Comparison of ENCODE assay signal across 17 mouse cellular contexts in genomic region chr3:34658966-34659535, GRCm38 (mm10). TPM values are rescaled to one million over a fixed set of nuclear protein-coding genes. Genes with fewer than 3 reads are reported as not detected.
A peak's percentile ranks its signal among the peaks of the same experiment; 100 is the strongest.
DNase-seq lines count a peak whose midpoint lies in the region; ATAC-seq and TF ChIP-seq lines count a peak whose summit lies in the region.
"Had no signal": no experiment of that assay in that cellular context is flagged by ENCODE, and none has a peak within 500 bp of the region (broad histone marks: within the 10 kb centered on the region; RNA-seq: fewer than 3 reads in every experiment).

No protein-coding gene starts in this region.

- H3K36me3 ChIP-seq in hindbrain, embryonic 12.5 days, result no peaks in the 10 kb centered on the region
- H3K36me3 ChIP-seq in midbrain, embryonic 15.5 days (replicated peaks), result no peaks in the 10 kb centered on the region
- no peaks in the 10 kb centered on the region for H3K36me3 ChIP-seq in stomach, postnatal 0 days (ENCODE audit: control insufficient read depth, insufficient read depth, low read length)
- no peaks in the 10 kb centered on the region for H3K36me3 ChIP-seq in embryonic facial prominence, embryonic 10.5 days (replicated peaks)
- H3K36me3 ChIP-seq: heart, embryonic 15.5 days; limb, embryonic 15.5 days; lung, embryonic 15.5 days; stomach, embryonic 15.5 days had no signal

- H3K4me3 ChIP-seq in layer of hippocampus, adult 2 months, result no peak overlapping the region
- peak overlapping the region; percentile 40; the same call in 1 of the 2 replicates for H3K4me3 ChIP-seq in hindbrain, embryonic 12.5 days
- H3K4me3 ChIP-seq in midbrain, embryonic 15.5 days, result 0 out of 2 replicates have a peak overlapping the region, but pooled peaks have one; percentile 35
- no peak overlapping the region for H3K4me3 ChIP-seq in stomach, postnatal 0 days (ENCODE audit: low read depth, low read length)
- H3K4me3 ChIP-seq in embryonic facial prominence, embryonic 10.5 days, result no peak overlapping the region
- H3K4me3 ChIP-seq: heart, embryonic 15.5 days; limb, embryonic 15.5 days; lung, embryonic 15.5 days; stomach, embryonic 15.5 days had no signal

- H3K27me3 ChIP-seq in hindbrain, embryonic 12.5 days, result peaks cover 36% of the 10 kb centered on the region
- H3K27me3 ChIP-seq in midbrain, embryonic 15.5 days (replicated peaks), result peaks cover 13% of the 10 kb centered on the region; the same call in 1 of the 2 replicates
- peaks cover 12% of the 10 kb centered on the region; the same call in 1 of the 2 replicates for H3K27me3 ChIP-seq in stomach, postnatal 0 days (ENCODE audit: control insufficient read depth, insufficient read depth, low read length)
- peaks cover 100% of the 10 kb centered on the region for H3K27me3 ChIP-seq in embryonic facial prominence, embryonic 10.5 days (replicated peaks; ENCODE audit: low read depth, poor library complexity, severe bottlenecking)

- 46% methylated on average over 8 of the region's 8 CpGs for WGBS in hindbrain, embryonic 12.5 days
- WGBS in midbrain, embryonic 15.5 days, result 41% methylated on average over 8 of the region's 8 CpGs
- WGBS in stomach, postnatal 0 days, result 53% methylated on average over 8 of the region's 8 CpGs
- WGBS in embryonic facial prominence, embryonic 10.5 days, result 54% methylated on average over 8 of the region's 8 CpGs

- peak overlapping the region; percentile 93 for H3K27ac ChIP-seq in layer of hippocampus, adult 2 months
- H3K27ac ChIP-seq in hindbrain, embryonic 12.5 days, result peak overlapping the region; percentile 75
- H3K27ac ChIP-seq in midbrain, embryonic 15.5 days, result peak overlapping the region; percentile 66; the same call in 1 of the 2 replicates
- 0 out of 2 replicates have a peak overlapping the region, but pooled peaks have one; percentile 30 for H3K27ac ChIP-seq in stomach, postnatal 0 days (replicated peaks)
- no peak overlapping the region for H3K27ac ChIP-seq in embryonic facial prominence, embryonic 10.5 days (replicated peaks)
- H3K27ac ChIP-seq: heart, embryonic 15.5 days; limb, embryonic 15.5 days; lung, embryonic 15.5 days; stomach, embryonic 15.5 days had no signal

- no peak for DNase-seq in layer of hippocampus, adult 2 months (ENCODE audit: low spot score in 2 of 2)
- DNase-seq in layer of hippocampus, postnatal 14 days (ENCODE audit: low spot score in 2 of 2), result no peak
- no peak for DNase-seq in stomach, postnatal 0 days (ENCODE audit: low spot score)
- no peak for DNase-seq in embryonic facial prominence, embryonic 10.5 days (ENCODE audit: low spot score)
- DNase-seq in urinary bladder, postnatal 14 days (ENCODE audit: low spot score), result no peak
- DNase-seq in kidney, adult 8-10 months, result no peak
- DNase-seq: adrenal gland, postnatal 36 days; kidney, postnatal 10 days; right cerebral cortex, postnatal 4 days had no signal

- H3K4me2 ChIP-seq in hindbrain, embryonic 12.5 days (replicated peaks), result peak overlapping the region; percentile 51
- peak overlapping the region; percentile 46 for H3K4me2 ChIP-seq in midbrain, embryonic 15.5 days
- H3K4me2 ChIP-seq in stomach, postnatal 0 days (replicated peaks; ENCODE audit: low read depth), result no peak overlapping the region
- H3K4me2 ChIP-seq: heart, embryonic 15.5 days; limb, embryonic 15.5 days; lung, embryonic 15.5 days; stomach, embryonic 15.5 days had no signal

- TF ChIP-seq EP300 in stomach, postnatal 0 days (optimal IDR thresholded peaks at IDR 0.05), result no peak

- peaks cover 57% of the 10 kb centered on the region for H3K4me1 ChIP-seq in hindbrain, embryonic 12.5 days
- H3K4me1 ChIP-seq in midbrain, embryonic 15.5 days, result peaks cover 23% of the 10 kb centered on the region
- H3K4me1 ChIP-seq in stomach, postnatal 0 days (replicated peaks; ENCODE audit: control insufficient read depth, insufficient read depth), result no peaks in the 10 kb centered on the region
- H3K4me1 ChIP-seq in embryonic facial prominence, embryonic 10.5 days, result peaks cover 62% of the 10 kb centered on the region

- H3K9ac ChIP-seq in hindbrain, embryonic 12.5 days, result peak overlapping the region; percentile 42
- H3K9ac ChIP-seq in midbrain, embryonic 15.5 days, result no peak overlapping the region
- H3K9ac ChIP-seq in stomach, postnatal 0 days (ENCODE audit: low read length), result no peak overlapping the region
- H3K9ac ChIP-seq: heart, embryonic 15.5 days; limb, embryonic 15.5 days; lung, embryonic 15.5 days; stomach, embryonic 15.5 days had no signal

- no peak for ATAC-seq in hindbrain, embryonic 12.5 days (ENCODE audit: low FRiP score)
- no peak for ATAC-seq in midbrain, embryonic 15.5 days (replicated peaks)
- ATAC-seq in stomach, postnatal 0 days (ENCODE audit: low FRiP score, low TSS enrichment), result no peak
- ATAC-seq: inflammation-experienced regulatory T-cells, adult 6 months had no signal

- TF ChIP-seq CTCF in layer of hippocampus, adult 2 months (conservative IDR thresholded peaks at IDR 0.05), result no peak
- no peak for TF ChIP-seq CTCF in stomach, postnatal 0 days (IDR thresholded peaks at IDR 0.05; ENCODE audit: low read depth)

- no peaks in the 10 kb centered on the region for H3K9me3 ChIP-seq in hindbrain, embryonic 12.5 days (replicated peaks)
- no peaks in the 10 kb centered on the region for H3K9me3 ChIP-seq in midbrain, embryonic 15.5 days
- no peaks in the 10 kb centered on the region for H3K9me3 ChIP-seq in stomach, postnatal 0 days (ENCODE audit: control insufficient read depth, low read length)
- H3K9me3 ChIP-seq in embryonic facial prominence, embryonic 10.5 days, result no peaks in the 10 kb centered on the region
- H3K9me3 ChIP-seq: heart, embryonic 15.5 days; limb, embryonic 15.5 days; lung, embryonic 15.5 days; stomach, embryonic 15.5 days had no signal

RNA-seq across cellular contexts. Expression of gene Sox2, which starts 8.8 kb away (rescaled TPM):
- 10 to 100 TPM; 41.1 to 45.9 TPM for total RNA-seq in layer of hippocampus, adult 2 months (2021)
- total RNA-seq in layer of hippocampus, postnatal 14 days (2021), result 10 to 100 TPM; 48.1 to 50.1 TPM
- 37.3 and 39.5 TPM in 2 replicates for polyA plus RNA-seq in hindbrain, embryonic 12.5 days (2016; fragmentation: Nextera tagmentation; extraction: Ambion mirVana)
- 20.7 and 23.2 TPM in 2 replicates for polyA plus RNA-seq in midbrain, embryonic 15.5 days (2015; fragmentation: Nextera tagmentation; extraction: Ambion mirVana)
- 11.6 and 14.7 TPM in 2 replicates for polyA plus RNA-seq in stomach, postnatal 0 days (2015; fragmentation: Nextera tagmentation; extraction: Ambion mirVana)
- polyA plus RNA-seq in embryonic facial prominence, embryonic 10.5 days (2016; fragmentation: Nextera tagmentation; extraction: Ambion mirVana), result 12.2 and 16.1 TPM in 2 replicates
- polyA plus RNA-seq: gonadal fat pad, adult 2 months; inflammation-experienced regulatory T-cells, adult 6 months had no signal

Comparison
In these comparisons a context has a peak if more than half of its experiments do, and no peak if none do; other contexts are left out.
1. H3K4me3 ChIP-seq: peak in hindbrain, embryonic 12.5 days (single experiment) and midbrain, embryonic 15.5 days (single experiment); none in layer of hippocampus, adult 2 months (single experiment), stomach, postnatal 0 days (single experiment) and embryonic facial prominence, embryonic 10.5 days (single experiment).